Mouse (Mus musculus) midbrain, embryonic 14.5 days (tissue): Measurements from ENCODE around the gene Nkrf. TPM values are rescaled to one million over a fixed set of nuclear protein-coding genes. Genes with fewer than 3 reads are reported as not detected.
A peak's percentile ranks its signal among the peaks of the same experiment; 100 is the strongest.
"Not testable (repeated sequence)": the region's sequence is repeated elsewhere in the genome, so short reads cannot be mapped to it uniquely, and the experiment has no call there.

Experiments used
- ATAC-seq: fragments of 200-750 bp; cut with Nextera tagmentation; 2 replicates; pipeline ENCODE4 v1.8.0; 2017; ENCODE audit warnings: moderate number of reproducible peaks, moderate library complexity; ENCODE audit not compliant: low FRiP score, low TSS enrichment
- DNase-seq: peaks from one replicate; pipeline ENCODE4 v3.0.0-alpha.2; 2015
- H3K27ac ChIP-seq: fragments of 300-500 bp; sonication (generic); replicated peaks from 2 replicates; pipeline ENCODE4 v1.5.1; 2014; ENCODE audit warnings: mild to moderate bottlenecking, low read depth, low read length, moderate library complexity
- H3K27me3 ChIP-seq: fragments of 300-500 bp; sonication (generic); 2 replicates; pipeline ENCODE4 v1.6.1; 2014; ENCODE audit warnings: low read length, control low read depth, mixed read lengths; ENCODE audit not compliant: control insufficient read depth, insufficient read depth
- H3K36me3 ChIP-seq: fragments of 300-500 bp; sonication (generic); 2 replicates; pipeline ENCODE4 v1.6.1; 2014; ENCODE audit warnings: low read length, control low read depth; ENCODE audit not compliant: control insufficient read depth, insufficient read depth
- H3K4me1 ChIP-seq: fragments of 300-500 bp; sonication (generic); 2 replicates; pipeline ENCODE4 v1.6.1; 2014; ENCODE audit warnings: mild to moderate bottlenecking, antibody characterized with exemption, low read length, control low read depth; ENCODE audit not compliant: control insufficient read depth, insufficient read depth
- H3K4me2 ChIP-seq: fragments of 300-500 bp; sonication (generic); 2 replicates; pipeline ENCODE4 v1.6.1; 2014; ENCODE audit warnings: mild to moderate bottlenecking, low read length, moderate library complexity
- H3K4me3 ChIP-seq: fragments of 300-500 bp; sonication (generic); replicated peaks from 2 replicates; pipeline ENCODE4 v1.5.1; 2014; ENCODE audit warnings: low read depth, low read length
- H3K9ac ChIP-seq: fragments of 300-500 bp; sonication (generic); replicated peaks from 2 replicates; pipeline ENCODE4 v1.6.1; 2014; ENCODE audit warnings: mild to moderate bottlenecking, low read length, moderate library complexity
- H3K9me3 ChIP-seq: fragments of 300-500 bp; sonication (generic); 2 replicates; pipeline ENCODE4 v1.6.1; 2016; ENCODE audit warnings: low read length, control low read depth, mixed read lengths; ENCODE audit not compliant: control insufficient read depth
- WGBS: fragments of 180-500 bp; shearing (Covaris S2); extraction: QIAGEN DNeasy Blood & Tissue Kit; methylation state at CpG from one replicate; pipeline ENCODE4 v1.1.7; 2014; 5-methylcytosine and 5-hydroxymethylcytosine counted together
- polyA plus RNA-seq: library from polyadenylated mRNA; unstranded; fragments of >200 nt; fragmentation: Nextera tagmentation; extraction: Ambion mirVana; gene quantifications from 2 replicates; pipeline ENCODE4 v1.2.1, GENCODE M21; 2014

The Nkrf gene
- polyA plus RNA-seq, 1 experiment from 2014 or later = 20.0 TPM

- Histone ChIP-seq H3K36me3 (0 out of 2 replicates have a peak, but pooled peaks cover 3% of the 10 kb centered on the region), H3K4me2 (no peak overlapping the region), H3K9ac (no peak overlapping the region), H3K27me3 (no peaks in the 10 kb centered on the region), H3K9me3 (no peaks in the 10 kb centered on the region), H3K27ac (no peak overlapping the region), H3K4me1 (no peaks in the 10 kb centered on the region), H3K4me3 (no peak overlapping the region)
- ATAC-seq (no peak), DNase-seq (no peak)
- WGBS = 83% methylated on average over 1 of the region's 1 CpGs
Measured at GRCm38 (mm10) chrX:36917749-36918148, 15.1 kb upstream of the Nkrf start.

- ATAC-seq = no peak
- WGBS = 46% methylated on average over 12 of the region's 12 CpGs
- Histone ChIP-seq H3K4me1 (no peaks in the 10 kb centered on the region), H3K27ac (no peak overlapping the region), H3K4me2 (no peak overlapping the region), H3K9me3 (no peaks in the 10 kb centered on the region), H3K4me3 (no peak overlapping the region), H3K36me3 (no peaks in the 10 kb centered on the region), H3K9ac (no peak overlapping the region), H3K27me3 (no peaks in the 10 kb centered on the region)
- DNase-seq = peak; percentile 79
Measured at GRCm38 (mm10) chrX:36911343-36911742, 8.6 kb upstream of the Nkrf start.

- H3K4me3 ChIP-seq = no peak overlapping the region
- 40% methylated on average over 5 of the region's 5 CpGs for WGBS
- H3K4me2 ChIP-seq = no peak overlapping the region
- H3K4me1 ChIP-seq = no peaks in the 10 kb centered on the region
- H3K27me3 ChIP-seq = no peaks in the 10 kb centered on the region
- no peak overlapping the region for H3K27ac ChIP-seq
- H3K9ac ChIP-seq = no peak overlapping the region
- H3K36me3 ChIP-seq = no peaks in the 10 kb centered on the region
- ATAC-seq = no peak
- no peaks in the 10 kb centered on the region for H3K9me3 ChIP-seq
- peak; percentile 50 for DNase-seq
Measured at GRCm38 (mm10) chrX:36906539-36906938, 3.8 kb upstream of the Nkrf start.

- Histone ChIP-seq H3K9me3 (no peaks in the 10 kb centered on the region), H3K4me2 (peak overlapping the region; percentile 53), H3K4me1 (no peaks in the 10 kb centered on the region), H3K36me3 (no peaks in the 10 kb centered on the region), H3K4me3 (peak overlapping the region; percentile 51), H3K27me3 (no peaks in the 10 kb centered on the region), H3K9ac (peak overlapping the region; percentile 67), H3K27ac (peak overlapping the region; percentile 87)
- DNase-seq = peak; percentile 96
- 24% methylated on average over 32 of the region's 32 CpGs for WGBS
- ATAC-seq = peak; percentile 94
Measured at GRCm38 (mm10) chrX:36903115-36903768, 543 bp upstream of the Nkrf start.

GRCm38 (mm10) chrX:36901655-36902054 is 1.0 kb downstream of the Nkrf start:
- H3K4me2 ChIP-seq = peak overlapping the region; percentile 53
- H3K36me3 ChIP-seq = no peaks in the 10 kb centered on the region
- H3K9ac ChIP-seq = peak overlapping the region; percentile 67
- H3K27me3 ChIP-seq = no peaks in the 10 kb centered on the region
- peak overlapping the region; percentile 87 for H3K27ac ChIP-seq
- DNase-seq (no peak), ATAC-seq (no peak)
- peak overlapping the region; percentile 51 for H3K4me3 ChIP-seq
- no peaks in the 10 kb centered on the region for H3K9me3 ChIP-seq
- H3K4me1 ChIP-seq = no peaks in the 10 kb centered on the region
- 43% methylated on average over 3 of the region's 3 CpGs for WGBS

- DNase-seq = peak; percentile 17
- H3K27ac ChIP-seq, H3K4me3 ChIP-seq, H3K27me3 ChIP-seq, H3K9me3 ChIP-seq, H3K9ac ChIP-seq, ATAC-seq, H3K4me1 ChIP-seq, H3K4me2 ChIP-seq, H3K36me3 ChIP-seq: not testable (repeated sequence)
- 36% methylated on average over 1 of the region's 1 CpGs for WGBS
Measured at GRCm38 (mm10) chrX:36898931-36899330, 3.8 kb downstream of the Nkrf start.

GRCm38 (mm10) chrX:36884719-36885118 is 18.0 kb downstream of the Nkrf start:
- Histone ChIP-seq H3K36me3 (0 out of 2 replicates have a peak, but pooled peaks cover 5% of the 10 kb centered on the region), H3K4me2 (no peak overlapping the region), H3K4me1 (no peaks in the 10 kb centered on the region), H3K9me3 (no peaks in the 10 kb centered on the region), H3K4me3 (no peak overlapping the region), H3K27me3 (no peaks in the 10 kb centered on the region), H3K9ac (no peak overlapping the region), H3K27ac (no peak overlapping the region)
- 80% methylated on average over 1 of the region's 1 CpGs for WGBS
- ATAC-seq = no peak
- peak; percentile 3 for DNase-seq

GRCm38 (mm10) chrX:36874704-36875128 is 28.0 kb downstream of the Nkrf start:
- ATAC-seq (peak; percentile 55; the same call in 1 of the 2 replicates), DNase-seq (peak; percentile 24)
- Histone ChIP-seq H3K9me3 (no peaks in the 10 kb centered on the region), H3K4me2 (peak overlapping the region; percentile 62), H3K36me3 (no peaks in the 10 kb centered on the region), H3K9ac (peak overlapping the region; percentile 72), H3K27me3 (no peaks in the 10 kb centered on the region), H3K4me3 (peak overlapping the region; percentile 61), H3K4me1 (0 out of 2 replicates have a peak, but pooled peaks cover 4% of the 10 kb centered on the region), H3K27ac (peak overlapping the region; percentile 73)
- WGBS = 19% methylated on average over 32 of the region's 36 CpGs

GRCm38 (mm10) chrX:36874178-36874696 is 28.5 kb downstream of the Nkrf start:
- WGBS = 13% methylated on average over 57 of the region's 57 CpGs
- peak overlapping the region; percentile 61 for H3K4me3 ChIP-seq
- peak overlapping the region; percentile 62 for H3K4me2 ChIP-seq
- peak overlapping the region; percentile 72 for H3K9ac ChIP-seq
- 0 out of 2 replicates have a peak, but pooled peaks cover 4% of the 10 kb centered on the region for H3K4me1 ChIP-seq
- H3K36me3 ChIP-seq = no peaks in the 10 kb centered on the region
- ATAC-seq (peak; percentile 96), DNase-seq (peak; percentile 91)
- H3K9me3 ChIP-seq = no peaks in the 10 kb centered on the region
- H3K27ac ChIP-seq = peak overlapping the region; percentile 73
- no peaks in the 10 kb centered on the region for H3K27me3 ChIP-seq
